Mouse (Mus musculus) cerebellum, postnatal 25 days (tissue): ENCODE data around the gene Gm20806.
"Not testable (repeated sequence)": the region's sequence is repeated elsewhere in the genome, so short reads cannot be mapped to it uniquely, and the experiment has no call there.

Experiments used
- DNase-seq, 2 experiments: peaks; one replicate each; pipeline ENCODE4 v3.0.0; 2021; ENCODE audit warnings: mixed read lengths in 2 of 2

Gene Gm20806

GRCm38 (mm10) chrY:78837956-78838355 lies at the start of gene Gm20806:
TSS of gene Gm20806 (minus strand) at chrY:78838056.
- DNase-seq: not testable (repeated sequence)
